Mouse (Mus musculus) G1E-ER4 (cell line): ENCODE measurements around the gene Cartpt. TPM values are rescaled to one million over a fixed set of nuclear protein-coding genes. Genes with fewer than 3 reads are reported as not detected.

Experiments used
- GATA1 ChIP-seq: IDR thresholded peaks from one replicate; pipeline ENCODE4 v1.8.0; 2012; ENCODE audit warnings: low read length, inconsistent platforms
- polyA plus RNA-seq: library from polyadenylated mRNA; stranded (reverse); fragments of >175 nt; gene quantifications from 2 replicates; pipeline ENCODE4 v1.2.3, GENCODE M21; 2012

Cartpt gene
- polyA plus RNA-seq, 1 experiment, result not detected

- no peak for TF ChIP-seq GATA1
Observed at GRCm38 (mm10) chr13:99864331-99864730, 36.6 kb downstream of the Cartpt start.

DNA sequence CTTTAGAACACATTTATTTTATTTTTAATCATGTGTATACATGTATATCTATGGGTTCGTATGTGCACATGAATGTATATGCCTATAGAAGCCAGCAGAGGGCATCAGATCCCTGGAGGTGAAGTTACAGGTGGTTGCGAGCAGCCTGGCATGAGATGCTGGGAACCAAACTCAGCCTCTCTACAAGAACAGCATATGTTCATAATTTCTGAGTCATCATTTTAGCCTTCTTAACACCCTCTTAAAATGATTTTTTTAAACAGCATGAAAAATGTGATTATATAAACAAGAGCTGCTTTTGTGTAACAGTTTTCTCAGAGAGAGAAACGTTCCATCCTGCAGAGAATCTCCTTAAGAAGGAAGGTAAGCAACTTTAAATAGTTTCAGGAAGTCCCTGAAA lies 40.2 kb downstream of the Cartpt start:
- TF ChIP-seq GATA1, result no peak

- no peak for TF ChIP-seq GATA1
Observed at GRCm38 (mm10) chr13:99859082-99859481, 41.8 kb downstream of the Cartpt start.

DNA sequence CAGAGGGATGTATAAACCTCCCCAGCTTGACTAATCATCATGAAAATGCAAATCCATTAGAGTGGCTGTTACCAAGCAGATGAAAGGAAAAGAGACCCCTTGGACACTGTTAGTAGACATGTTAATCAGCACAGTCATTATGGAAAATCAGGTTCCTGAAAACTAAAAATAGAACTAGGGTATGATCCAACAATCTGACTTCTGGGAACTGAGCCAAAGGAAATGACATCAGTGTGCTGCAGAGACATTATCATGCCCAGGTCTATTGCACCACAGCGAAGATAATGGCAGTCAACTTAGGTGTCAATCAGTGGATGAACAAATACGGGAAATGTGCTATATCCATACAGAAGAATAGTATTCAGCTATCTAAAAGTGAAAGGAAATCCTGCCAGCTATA lies 43.0 kb downstream of the Cartpt start:
- no peak for TF ChIP-seq GATA1

- no peak for TF ChIP-seq GATA1
Observed at GRCm38 (mm10) chr13:99857336-99857735, 43.6 kb downstream of the Cartpt start.

GRCm38 (mm10) chr13:99855229-99855628 lies 45.7 kb downstream of the Cartpt start:
- TF ChIP-seq GATA1, result no peak

- TF ChIP-seq GATA1, result no peak
Observed at GRCm38 (mm10) chr13:99853131-99853530, 47.8 kb downstream of the Cartpt start.

DNA sequence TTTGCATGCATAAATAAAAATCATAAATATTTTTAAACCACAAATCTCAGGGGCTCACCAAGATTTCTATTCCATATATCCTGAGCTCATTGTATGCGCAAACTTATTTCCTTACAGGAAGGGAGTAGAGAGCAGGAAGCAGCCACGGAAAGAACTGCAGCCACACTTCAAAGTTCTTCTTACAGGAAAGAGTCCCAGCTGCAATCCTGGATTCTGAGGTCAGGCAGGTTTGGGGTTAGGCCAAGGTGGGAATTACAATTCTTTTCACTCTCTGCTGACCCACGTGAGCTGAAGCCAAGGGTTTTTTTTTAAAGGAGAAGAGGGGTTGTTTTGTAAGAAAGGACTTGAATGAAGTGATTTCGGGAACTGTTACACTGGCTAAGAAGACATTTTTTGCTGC lies 49.9 kb downstream of the Cartpt start:
- TF ChIP-seq GATA1, result no peak

DNA sequence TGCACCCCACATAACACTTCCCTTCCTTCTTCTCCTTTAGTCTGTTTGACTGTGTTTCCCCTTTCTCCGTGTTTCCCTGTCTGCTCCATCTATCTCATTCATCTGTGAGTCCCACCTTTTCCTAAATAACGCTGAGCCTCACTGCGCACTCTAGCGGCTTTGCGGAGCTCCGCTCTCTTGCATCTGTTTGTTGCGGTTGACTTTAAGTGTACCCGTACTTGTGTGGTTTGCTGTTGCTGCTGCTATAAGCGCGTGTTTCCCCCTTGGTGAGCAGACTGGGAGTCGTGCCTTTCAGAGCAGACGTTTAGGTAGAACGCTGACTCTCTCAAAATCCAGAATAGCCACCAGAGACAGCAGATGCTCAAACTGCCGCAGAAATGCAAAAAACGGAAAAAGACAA lies 51.3 kb downstream of the Cartpt start:
- TF ChIP-seq GATA1, result no peak

Other genes with a start within 250 kb of the Cartpt start
- gene Mccc2, start 114.5 kb upstream of the Cartpt start, polyA plus RNA-seq, result not detected in 2 replicates
- 6.9 and 7.5 TPM in 2 replicates for gene Bdp1, start 203.0 kb upstream of the Cartpt start, polyA plus RNA-seq
- gene Serf1, start 206.9 kb upstream of the Cartpt start, polyA plus RNA-seq, result 31.9 and 41.6 TPM in 2 replicates
- gene Smn1, start 223.8 kb upstream of the Cartpt start, polyA plus RNA-seq, result 114 and 124 TPM in 2 replicates